Mouse (Mus musculus) layer of hippocampus, adult 18-20 months (tissue): ENCODE measurements around the gene Fam227b. TPM values are rescaled to one million over a fixed set of nuclear protein-coding genes. Genes with fewer than 3 reads are reported as not detected.

ENCODE experiments used
- DNase-seq, 2 experiments: peaks; one replicate each; pipeline ENCODE4 v3.0.0; 2022; ENCODE audit warnings: low spot score in 2 of 2
- total RNA-seq, 2 experiments: library from RNA; stranded (reverse); gene quantifications; 2 replicates each; pipeline ENCODE4 v1.2.3; 2021

The Fam227b gene
- total RNA-seq, 2 experiments from 2014 or later = 0.20 TPM; not detected in 1

DNA sequence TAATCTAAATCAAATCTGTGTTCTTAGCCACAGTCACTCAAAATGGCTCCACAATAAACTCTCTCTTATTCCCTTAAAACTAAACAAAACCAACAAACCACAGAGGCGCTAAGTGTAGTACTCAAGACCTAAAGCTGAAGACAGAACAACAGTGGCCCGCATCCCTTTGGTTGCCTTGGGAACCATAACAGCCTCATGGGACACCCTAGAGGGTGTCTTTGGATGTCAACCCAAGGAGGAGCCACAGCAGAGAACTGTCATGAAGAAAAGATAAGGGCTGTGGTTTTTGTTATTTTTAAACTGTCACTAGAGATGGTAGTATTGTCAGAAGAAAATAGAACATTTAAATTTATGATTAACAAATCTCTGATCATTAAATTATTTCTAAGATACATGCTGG, 145.1 kb downstream of the Fam227b start:
- no peak for DNase-seq

DNA sequence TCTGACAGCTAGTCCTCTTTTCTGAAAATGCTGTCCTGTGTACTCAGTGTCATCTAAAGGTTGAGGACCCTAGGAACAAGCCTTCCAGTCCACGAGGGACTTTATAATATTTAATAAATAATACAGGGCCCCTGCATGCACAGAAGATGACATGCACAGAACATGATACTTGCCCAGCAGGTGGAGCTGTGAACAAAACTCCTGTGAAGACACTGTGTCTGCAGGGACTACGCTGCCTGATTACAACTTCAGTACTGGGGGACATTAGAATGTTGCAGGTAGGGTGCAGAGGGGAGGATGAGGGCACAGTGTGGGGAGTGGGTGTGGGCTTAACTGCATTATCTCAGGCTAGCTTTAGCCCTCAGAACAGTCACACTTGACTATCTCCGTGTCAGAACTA, 145.7 kb downstream of the Fam227b start:
- DNase-seq = peak; percentile 19 to 80

DNA sequence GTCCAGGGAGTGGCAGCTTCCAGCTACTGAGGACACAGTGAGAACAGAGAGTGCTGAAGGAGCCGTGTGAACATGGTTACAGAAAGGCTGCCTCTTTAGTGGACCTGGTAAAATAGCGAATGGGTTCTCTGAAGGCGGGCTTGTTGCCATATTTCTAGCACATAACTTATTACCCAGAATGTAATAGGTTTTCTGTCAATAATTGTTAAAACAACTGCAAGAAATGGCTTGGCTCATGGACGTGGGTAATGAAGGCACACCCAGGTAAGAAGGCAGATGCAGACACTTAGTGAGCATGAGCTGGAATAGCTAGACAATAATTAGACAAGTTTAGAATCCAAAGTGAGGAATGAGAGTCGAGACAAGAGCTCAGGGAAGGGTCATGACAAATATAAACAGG, 149.5 kb downstream of the Fam227b start:
- no peak for DNase-seq

DNA sequence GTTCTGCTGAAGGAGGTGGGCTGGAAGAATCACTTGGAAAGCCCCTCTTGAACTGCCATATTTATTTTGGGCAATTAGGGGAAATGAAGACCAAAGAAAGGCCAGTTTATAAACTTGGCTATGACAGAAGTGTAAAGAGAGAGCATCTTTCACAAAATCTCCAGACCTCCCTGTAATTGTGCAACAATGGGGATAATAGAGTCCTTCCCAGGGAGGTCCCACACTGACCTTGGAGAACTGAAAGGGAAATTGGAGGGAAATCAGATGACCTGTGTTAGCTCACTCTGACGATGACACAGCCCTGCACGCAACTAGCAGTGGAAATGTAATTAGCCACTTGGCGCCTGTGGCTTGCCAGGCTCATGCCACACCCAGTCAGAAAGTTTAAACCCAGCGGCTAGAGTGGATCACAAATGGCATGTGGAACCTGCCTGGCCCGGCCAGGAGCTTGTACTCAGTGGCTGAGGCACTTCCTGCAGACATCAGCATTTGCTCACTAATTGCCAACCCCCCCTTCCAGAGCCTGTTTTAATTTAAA, 175.9 kb downstream of the Fam227b start:
- no peak for DNase-seq

DNA sequence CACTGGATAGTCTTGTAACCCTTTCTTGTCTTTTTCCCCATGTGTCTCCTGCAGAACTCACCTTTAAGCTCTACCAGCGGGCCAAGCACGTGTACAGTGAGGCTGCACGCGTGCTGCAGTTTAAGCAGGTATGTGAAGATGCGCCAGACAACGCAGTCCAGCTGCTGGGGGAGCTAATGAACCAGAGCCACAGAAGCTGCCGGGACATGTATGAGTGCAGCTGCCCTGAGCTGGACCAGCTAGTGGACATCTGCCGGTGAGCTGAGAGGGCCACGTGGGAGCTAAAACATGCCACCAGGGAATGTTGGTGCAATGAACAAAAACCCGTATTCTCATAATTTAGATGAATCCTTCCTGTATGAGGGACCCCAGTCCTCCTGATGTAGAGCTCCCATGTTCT, 176.6 kb downstream of the Fam227b start:
- no peak for DNase-seq

DNA sequence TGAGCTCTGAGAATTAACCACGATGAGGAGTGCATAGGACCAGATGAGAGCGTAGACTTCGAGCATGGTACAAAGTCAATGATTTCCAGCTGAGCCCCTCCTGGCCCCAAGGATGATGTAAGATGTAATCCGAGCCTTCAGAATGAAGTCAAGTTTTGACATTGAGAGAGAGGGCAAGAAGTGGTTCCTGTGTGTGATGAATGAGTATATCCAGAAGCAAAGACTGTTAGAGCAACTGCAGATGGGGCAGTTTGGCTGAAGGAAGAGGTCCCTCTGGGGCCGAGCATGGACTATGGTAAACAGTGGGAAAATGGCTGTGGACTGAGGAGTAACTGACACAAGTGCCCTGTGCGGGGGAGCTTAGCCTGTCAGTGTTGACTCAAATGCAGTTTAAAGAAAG, 178.6 kb downstream of the Fam227b start:
- no peak for DNase-seq

DNA sequence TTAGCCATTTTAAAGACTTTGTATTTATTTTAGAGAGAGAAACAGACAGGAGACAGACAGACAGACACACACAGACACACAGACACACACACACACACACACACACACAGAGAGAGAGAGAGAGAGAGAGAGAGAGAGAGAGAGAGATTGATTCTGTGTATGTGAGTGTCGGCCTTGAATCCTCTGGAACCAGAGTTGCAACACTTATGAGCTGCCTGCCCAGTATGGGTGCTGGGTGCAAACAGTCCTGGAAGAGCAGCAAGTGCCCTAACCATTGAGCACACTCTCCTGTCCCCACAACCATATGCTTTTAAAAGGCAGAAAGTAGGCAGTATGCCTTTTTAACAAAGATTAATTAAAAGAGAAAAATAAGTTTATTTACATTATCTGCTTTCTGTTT, 183.0 kb downstream of the Fam227b start:
- DNase-seq = no peak

DNA sequence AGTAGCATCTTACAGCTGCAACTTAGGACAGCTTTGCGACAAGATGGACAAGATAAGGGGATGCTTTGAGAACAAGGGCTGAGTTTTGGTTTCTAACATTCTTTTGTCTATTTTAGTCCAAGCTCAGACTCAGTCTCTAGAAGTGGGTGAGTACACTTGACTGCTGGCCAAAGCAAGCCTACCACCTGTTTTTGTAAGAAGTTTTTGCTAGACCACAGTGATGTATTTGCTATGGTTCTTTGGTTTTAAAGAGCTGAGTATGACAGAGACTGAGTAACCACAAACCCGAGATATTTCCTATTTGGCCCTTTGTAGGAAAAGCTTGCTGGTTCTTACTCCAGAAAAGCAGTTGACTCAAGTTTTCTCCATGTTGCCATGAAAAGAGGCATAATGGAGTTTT, 203.6 kb downstream of the Fam227b start:
- DNase-seq = no peak

DNA sequence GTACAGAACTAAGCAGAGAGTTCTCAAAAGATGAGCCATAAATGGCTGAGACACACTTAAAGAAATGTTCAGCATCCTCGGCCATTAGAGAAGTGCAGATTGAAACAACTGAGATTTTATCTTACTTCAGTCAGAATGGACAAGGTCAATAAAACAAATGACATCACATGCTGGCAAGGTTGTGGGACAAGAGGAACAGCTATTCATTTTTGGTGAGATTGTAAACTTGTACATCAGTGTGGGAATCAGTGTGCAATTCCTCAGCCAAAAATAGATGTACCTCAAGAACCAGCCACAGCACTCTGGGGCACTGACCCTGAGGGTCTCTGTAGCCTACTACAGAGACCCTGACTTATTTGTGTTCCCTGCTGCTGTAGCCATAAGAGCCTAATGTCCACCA, 208.5 kb downstream of the Fam227b start:
- DNase-seq = no peak

DNA sequence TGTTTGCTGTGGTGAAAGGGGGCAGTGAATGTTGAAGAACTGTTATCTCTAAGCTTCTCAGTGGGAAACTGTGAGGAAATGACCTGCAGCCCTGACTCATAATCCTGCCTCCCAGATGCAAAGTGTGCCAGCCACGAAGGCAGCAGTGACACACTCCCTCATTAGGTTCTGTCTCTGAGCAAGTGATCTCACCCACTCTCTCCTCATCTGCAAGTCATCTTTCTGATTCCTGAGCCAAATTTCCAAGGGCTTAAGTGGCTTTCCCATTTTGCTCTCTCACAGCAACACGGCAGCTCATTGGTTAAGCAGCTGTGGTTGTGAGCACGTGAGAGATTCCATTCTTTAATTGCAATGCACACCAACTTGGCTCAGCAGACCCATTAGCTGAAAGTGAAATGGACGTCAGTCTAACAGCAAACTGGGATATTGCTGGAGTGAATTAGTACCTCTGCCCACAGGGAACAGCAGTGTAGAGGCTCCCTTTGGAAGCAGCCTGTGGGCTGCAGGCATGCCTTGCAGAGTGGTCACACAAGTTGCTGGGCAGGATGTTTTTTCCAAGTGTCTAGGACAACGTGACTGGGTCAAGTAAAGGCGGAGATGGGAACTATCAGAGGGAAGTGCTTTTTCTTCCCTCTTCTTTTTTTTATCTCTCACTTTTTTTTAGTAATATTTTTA, 210.6 kb downstream of the Fam227b start:
- DNase-seq = no peak

DNA sequence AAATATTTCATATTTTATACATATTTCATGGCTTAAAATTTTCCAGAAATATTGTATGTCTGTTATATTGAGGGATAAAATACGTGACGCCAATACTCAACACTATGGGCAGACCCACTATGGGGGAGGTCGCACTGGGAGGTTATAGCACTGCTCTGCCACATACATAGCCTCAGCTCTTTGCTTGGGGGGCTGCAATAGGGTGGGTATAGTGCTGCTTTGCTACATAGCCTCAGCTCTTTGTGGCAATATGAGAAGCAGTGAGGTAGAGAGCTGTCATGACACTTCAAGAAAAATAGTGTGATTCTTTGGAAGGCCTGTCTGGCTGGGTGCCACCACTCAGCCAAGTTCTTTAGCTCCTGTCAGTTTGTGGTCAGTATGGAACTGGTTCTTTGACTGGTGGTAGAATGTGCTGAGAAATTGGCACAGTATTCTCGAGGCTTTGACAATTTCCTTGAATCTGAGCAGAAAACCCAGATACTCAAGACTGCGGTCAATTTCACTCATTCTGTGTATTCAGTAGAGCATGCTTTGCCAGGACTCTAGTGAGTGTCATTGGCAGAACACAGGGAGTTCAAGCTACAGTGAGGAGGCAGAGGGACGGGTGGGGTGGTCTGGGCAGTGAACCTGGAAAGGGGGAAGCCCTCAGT, 212.7 kb downstream of the Fam227b start:
- no peak for DNase-seq

DNA sequence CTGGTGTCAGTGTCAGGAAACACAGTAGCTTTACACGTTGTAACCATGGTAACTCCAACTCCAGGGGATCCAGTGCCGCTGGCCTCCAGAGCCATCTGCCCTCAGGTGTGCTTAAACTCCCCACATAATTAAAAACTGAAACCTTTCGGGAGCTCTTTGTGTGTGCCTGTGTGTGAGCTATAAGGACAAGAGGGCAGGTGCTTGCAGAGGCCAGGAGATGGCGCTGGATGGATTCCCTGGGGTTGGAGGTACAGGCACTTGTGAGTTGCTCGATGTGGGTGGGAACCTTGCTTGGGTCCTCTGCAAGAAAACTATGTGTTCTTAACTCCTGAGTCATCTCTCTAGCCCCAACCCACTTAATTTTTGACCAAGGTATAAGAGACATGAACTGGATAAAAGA, 215.4 kb downstream of the Fam227b start:
- no peak for DNase-seq

DNA sequence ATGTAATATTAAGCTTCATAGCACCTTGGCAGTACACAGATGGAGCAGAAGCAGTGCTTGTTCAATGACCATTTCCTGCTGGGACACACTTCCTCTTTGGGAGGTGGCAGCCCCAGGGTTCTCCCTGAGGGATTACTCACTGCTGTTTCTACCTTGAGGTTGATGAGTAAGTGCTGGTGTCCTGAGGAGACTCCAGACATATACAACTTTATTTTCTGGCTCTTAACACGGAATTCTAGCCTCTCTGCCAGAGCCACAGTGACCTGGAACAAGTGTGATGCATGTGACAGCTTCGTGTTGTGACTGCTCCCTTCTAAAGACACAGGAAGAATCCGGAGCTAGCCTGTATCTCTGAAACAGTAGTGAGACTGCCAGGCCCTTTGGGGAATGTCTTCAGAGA, 217.8 kb downstream of the Fam227b start:
- no peak for DNase-seq

Other genes with a start within 250 kb of the Fam227b start
- under 1 TPM; 0.54 to 0.99 TPM for gene Fgf7, start 117.3 kb downstream of the Fam227b start, total RNA-seq
- 10 to 100 TPM; 13.9 to 16.4 TPM for gene Dtwd1, start 137 bp upstream of the Fam227b start, total RNA-seq
- gene Gm17555, start 63.1 kb upstream of the Fam227b start, total RNA-seq = not detected